Mouse (Mus musculus) megakaryocyte, embryonic 14.5 days (primary cell): ENCODE measurements around the gene Ulk1. TPM values are rescaled to one million over a fixed set of nuclear protein-coding genes. Genes with fewer than 3 reads are reported as not detected.

Experiments used
- H3K27me3 ChIP-seq: replicated peaks from 2 replicates; pipeline ENCODE3; 2012; ENCODE audit warnings: inconsistent platforms
- H3K36me3 ChIP-seq: replicated peaks from 2 replicates; pipeline ENCODE3; 2012; ENCODE audit warnings: low read length, inconsistent platforms, mixed read lengths
- H3K4me1 ChIP-seq: 2 replicates; pipeline ENCODE4 v1.6.1; 2012; ENCODE audit warnings: inconsistent platforms
- H3K4me3 ChIP-seq: replicated peaks from 2 replicates; pipeline ENCODE3; 2012; ENCODE audit warnings: moderate library complexity, mild to moderate bottlenecking, inconsistent platforms
- H3K9me3 ChIP-seq: 2 replicates; pipeline ENCODE4 v1.6.1; 2012; ENCODE audit warnings: inconsistent platforms
- FLI1 ChIP-seq: IDR thresholded peaks from 2 replicates; pipeline ENCODE4 v1.6.1; 2012; ENCODE audit warnings: low read length, inconsistent platforms, mixed read lengths
- GATA1 ChIP-seq: IDR thresholded peaks from 3 replicates; pipeline ENCODE4 v1.6.1; 2012; ENCODE audit warnings: mixed read lengths, low read length, inconsistent platforms, borderline replicate concordance
- polyA plus RNA-seq: library from polyadenylated mRNA; stranded (reverse); fragments of >175 nt; gene quantifications from 2 replicates; pipeline ENCODE4 v1.2.3, GENCODE M21; 2012; ENCODE audit warnings: low replicate concordance; ENCODE audit not compliant: insufficient read depth

Ulk1 gene
- polyA plus RNA-seq, 1 experiment = 46.2 TPM

DNA sequence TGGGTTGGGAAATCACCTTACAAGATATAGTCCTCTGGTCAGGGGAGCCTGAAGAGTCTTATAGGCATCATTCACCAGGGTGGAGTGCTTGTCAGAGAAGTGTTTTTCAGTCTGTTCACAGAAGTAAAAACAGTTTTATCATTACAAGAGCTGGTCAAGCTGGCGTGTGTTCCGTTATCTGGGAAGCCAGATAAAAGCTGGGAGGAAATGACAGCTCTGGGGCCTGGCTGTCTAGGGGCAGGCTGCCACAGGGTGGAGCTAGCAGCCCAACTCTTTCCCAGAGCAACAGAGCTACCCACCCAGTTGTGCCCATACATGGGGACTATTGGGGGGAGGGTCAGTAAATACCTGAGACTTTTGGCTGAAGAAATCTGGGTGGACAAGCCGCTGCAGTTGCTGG lies 26.1 kb upstream of the Ulk1 start:
- H3K4me1 ChIP-seq = peaks cover 48% of the 10 kb centered on the region
- H3K4me3 ChIP-seq = peak overlapping the region; percentile 87
- H3K36me3 ChIP-seq = peaks cover 43% of the 10 kb centered on the region
- no peaks in the 10 kb centered on the region for H3K27me3 ChIP-seq
- H3K9me3 ChIP-seq = no peaks in the 10 kb centered on the region
- TF ChIP-seq GATA1 (peak; percentile 44; the same call in 1 of the 3 replicates), FLI1 (no peak)

DNA sequence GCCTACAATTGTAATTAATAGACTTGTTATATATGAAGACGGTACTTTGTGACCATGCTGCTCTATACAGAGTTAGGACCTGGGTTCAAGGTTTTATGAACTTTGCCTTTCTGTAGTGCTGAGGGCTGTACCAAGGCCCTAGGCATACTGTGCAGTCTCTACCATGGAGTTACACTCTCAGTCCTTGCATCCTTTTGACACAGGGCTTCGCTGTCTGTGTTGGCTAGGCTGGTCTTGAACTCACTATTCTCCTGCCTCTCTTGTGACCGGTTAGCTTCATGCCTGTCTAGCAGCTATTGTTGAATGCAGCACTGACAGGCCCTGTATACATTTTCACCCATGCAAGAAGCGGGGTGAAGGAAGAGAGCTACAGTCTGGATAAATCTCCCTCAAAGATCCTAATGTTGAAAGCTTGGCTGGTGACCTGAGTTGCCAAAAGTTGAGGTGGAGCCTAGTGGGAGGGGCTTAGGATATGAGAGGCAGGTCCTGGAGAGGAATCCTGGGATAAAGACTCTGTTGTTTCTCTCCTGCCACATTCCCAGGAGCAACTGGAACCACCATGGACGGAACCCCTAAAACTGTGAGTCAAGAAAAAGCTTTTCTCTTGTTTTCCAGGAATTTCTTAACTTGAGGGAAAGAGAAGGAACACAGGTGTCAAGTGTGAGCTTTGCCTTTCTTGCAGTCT lies 21.3 kb upstream of the Ulk1 start:
- Histone ChIP-seq H3K4me3 (no peak overlapping the region), H3K4me1 (peaks cover 20% of the 10 kb centered on the region), H3K27me3 (no peaks in the 10 kb centered on the region), H3K36me3 (peaks cover 80% of the 10 kb centered on the region), H3K9me3 (no peaks in the 10 kb centered on the region)
- TF ChIP-seq FLI1 = no peak
- TF ChIP-seq GATA1 = no peak

DNA sequence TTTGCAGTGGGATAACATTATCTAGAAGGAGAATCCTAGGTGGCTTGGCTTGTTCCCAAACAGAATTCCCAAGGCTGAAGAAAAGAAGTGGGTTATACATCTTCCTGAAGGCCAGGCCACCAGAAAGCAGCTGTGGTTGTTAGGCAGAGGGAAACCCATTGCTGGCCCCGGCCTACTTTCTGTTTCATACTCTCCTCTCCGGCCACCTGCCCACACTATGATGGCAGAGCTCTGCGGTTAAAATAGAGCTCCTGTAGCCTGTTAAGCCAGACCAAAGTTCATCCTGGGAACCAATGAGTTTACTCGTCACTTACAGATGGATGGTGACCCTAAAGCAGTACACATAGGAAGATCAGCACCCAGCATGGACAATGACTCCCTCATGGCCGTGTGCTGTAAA lies 17.7 kb upstream of the Ulk1 start:
- no peak for TF ChIP-seq GATA1
- no peak for TF ChIP-seq FLI1
- Histone ChIP-seq H3K36me3 (peaks cover 62% of the 10 kb centered on the region), H3K4me1 (peaks cover 4% of the 10 kb centered on the region; the same call in 1 of the 2 replicates)

DNA sequence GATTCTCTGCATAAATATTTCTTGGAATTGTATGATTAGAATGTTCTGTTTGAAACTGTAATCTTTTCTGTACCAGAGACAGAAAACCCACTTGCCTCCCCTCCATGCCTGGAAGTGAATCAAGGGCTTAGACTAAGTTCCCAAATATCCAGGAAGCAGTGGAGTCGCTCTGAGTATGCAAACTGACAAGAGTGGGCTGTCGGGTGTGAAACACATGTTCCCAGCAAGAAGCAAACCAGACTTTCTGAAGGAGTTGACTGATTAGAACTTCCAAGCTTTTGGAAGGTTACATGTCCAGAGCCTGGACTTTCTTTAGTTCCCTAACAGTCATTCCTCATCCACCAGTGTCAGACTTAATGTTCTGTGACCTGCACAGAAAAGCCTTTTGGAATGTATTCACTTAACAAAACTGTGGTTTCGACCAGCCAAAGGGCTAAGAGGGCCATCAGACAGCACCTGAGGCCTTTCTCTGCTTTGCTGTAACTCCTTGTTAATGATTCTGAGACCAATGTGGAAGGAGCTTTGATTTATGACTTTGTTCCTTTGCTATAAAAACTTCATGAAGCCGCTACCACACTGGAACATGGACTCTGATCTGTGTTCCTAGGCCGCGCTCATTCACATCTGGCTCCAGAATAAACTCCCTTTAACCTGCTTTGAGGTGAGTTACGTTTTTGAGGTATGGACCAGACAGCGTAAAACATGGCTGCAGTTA lies 17.0 kb upstream of the Ulk1 start:
- H3K36me3 ChIP-seq = peaks cover 55% of the 10 kb centered on the region

More for the DNA sequence above, 17.7 kb upstream of the Ulk1 start:
- Histone ChIP-seq H3K27me3 (peaks cover 3% of the 10 kb centered on the region), H3K9me3 (no peaks in the 10 kb centered on the region), H3K4me3 (no peak overlapping the region)

DNA sequence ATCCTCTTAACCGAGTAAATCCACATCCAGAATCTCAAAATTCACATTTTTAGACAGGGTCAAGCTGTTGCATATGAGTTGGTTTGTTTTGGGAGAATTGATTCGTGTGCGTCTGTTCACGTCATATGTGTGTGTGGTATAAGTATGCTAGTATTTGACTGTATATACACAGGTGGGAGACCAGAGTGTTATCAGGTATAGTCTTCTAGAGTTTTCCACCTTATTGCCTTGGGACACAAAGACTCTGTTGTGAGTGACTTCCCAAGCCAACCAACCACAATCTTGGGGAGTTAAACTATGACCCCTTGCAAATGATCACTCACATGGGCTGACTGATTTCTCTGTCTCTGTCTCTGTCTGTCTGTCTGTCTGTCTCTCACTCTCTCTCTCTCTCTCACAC lies 14.5 kb upstream of the Ulk1 start:
- Histone ChIP-seq H3K4me1 (no peaks in the 10 kb centered on the region), H3K9me3 (no peaks in the 10 kb centered on the region), H3K36me3 (peaks cover 34% of the 10 kb centered on the region), H3K4me3 (no peak overlapping the region), H3K27me3 (peaks cover 8% of the 10 kb centered on the region)
- TF ChIP-seq GATA1 = no peak
- TF ChIP-seq FLI1 = no peak

More for the DNA sequence above, 17.0 kb upstream of the Ulk1 start:
- TF ChIP-seq GATA1 = no peak
- no peak for TF ChIP-seq FLI1
- no peak overlapping the region for H3K4me3 ChIP-seq
- no peaks in the 10 kb centered on the region for H3K4me1 ChIP-seq
- H3K27me3 ChIP-seq = peaks cover 5% of the 10 kb centered on the region
- no peaks in the 10 kb centered on the region for H3K9me3 ChIP-seq

DNA sequence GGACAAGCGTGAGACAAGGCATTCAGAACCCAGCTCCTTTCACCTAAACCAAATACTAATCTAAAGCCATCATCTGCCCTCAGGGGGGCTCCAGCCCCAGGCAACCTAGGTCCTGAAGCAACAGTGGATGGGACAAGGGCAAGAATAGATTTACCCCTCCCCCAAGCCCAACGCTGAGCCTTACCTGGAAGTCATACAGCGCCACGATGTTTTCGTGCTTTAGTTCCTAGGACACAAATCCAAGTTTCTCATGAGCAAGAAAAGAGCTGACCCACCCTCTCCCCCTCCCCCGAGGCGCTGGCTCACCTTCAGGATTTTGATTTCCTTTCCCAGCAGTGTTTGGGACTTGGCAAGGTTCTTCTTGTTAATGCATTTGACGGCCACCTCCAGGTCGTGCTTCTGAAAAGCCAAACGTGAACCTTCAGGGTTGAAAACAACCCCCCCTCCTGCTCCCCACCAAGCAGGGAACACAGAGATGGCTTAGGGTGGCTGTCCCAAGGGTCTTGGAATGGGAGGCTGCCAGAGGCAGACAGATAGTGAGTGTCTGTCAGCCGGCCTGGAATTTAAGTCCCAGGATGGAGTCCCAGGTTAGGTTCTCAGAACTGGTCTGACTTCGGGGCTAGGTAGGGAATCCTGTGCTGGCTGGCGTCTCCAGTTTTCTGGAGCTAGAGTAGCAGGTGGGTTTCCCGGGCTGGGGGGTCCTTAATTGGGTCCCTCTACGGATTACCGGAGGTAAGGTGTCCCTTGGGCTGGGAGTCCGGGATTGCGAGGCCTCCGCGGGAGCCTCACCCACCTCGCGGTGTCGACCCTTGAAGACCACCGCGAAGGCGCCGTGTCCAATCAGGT lies 853 bp downstream of the Ulk1 start:
- H3K27me3 ChIP-seq = no peaks in the 10 kb centered on the region
- peak overlapping the region; percentile 97 for H3K4me3 ChIP-seq
- peaks cover 72% of the 10 kb centered on the region for H3K4me1 ChIP-seq
- no peaks in the 10 kb centered on the region for H3K9me3 ChIP-seq
- peaks cover 39% of the 10 kb centered on the region for H3K36me3 ChIP-seq
- TF ChIP-seq GATA1 (no peak), FLI1 (no peak)

DNA sequence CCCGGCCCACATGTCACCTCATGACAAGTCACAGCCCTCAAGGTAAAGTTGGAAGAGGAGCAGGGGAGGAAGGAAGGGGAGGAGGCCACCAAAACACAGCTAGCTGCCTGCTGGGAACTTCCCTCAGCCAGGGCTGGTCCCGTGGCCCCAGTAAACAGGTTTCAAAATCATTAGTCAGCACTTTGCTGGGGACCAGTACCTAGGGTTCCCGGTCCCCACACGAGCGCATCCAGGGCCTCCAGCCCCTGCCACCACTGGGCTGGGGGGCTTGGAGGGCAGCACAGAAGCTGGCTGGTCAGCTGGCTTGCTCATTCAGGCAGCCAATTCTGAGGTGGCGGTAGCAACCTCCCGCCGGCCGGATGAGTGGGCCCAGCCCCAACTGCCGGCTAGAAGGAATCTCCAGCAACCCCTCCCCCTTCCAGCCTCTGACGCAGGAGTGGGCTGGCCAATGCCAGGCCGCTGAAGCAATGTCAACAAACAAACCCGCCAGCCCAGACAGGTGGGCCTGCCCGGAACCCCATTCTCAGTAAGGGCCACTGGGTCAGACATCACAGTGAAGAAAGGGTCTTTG lies 1.8 kb downstream of the Ulk1 start:
- Histone ChIP-seq H3K9me3 (no peaks in the 10 kb centered on the region), H3K4me1 (peaks cover 74% of the 10 kb centered on the region), H3K36me3 (peaks cover 45% of the 10 kb centered on the region), H3K27me3 (no peaks in the 10 kb centered on the region), H3K4me3 (peak overlapping the region; percentile 97)
- no peak for TF ChIP-seq FLI1
- no peak for TF ChIP-seq GATA1

DNA sequence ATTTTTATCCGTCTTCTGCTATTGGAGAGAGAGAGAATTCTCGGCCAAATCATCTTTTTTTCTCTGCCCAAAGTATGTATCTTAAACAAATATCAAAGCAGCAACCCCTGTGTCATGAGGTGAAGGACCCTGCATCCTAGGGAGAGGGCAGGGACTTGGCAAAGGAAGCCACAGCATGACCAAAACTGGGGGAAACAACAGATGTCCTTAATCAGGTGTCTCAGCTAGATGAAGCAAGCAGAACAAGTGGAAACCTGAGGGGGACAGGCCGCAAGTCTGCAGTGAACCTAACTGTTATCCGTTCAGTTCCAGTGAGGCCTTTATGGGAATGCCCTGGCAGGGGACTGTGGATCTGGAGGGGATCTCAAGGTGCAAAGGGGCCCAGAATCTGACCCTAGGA lies 2.4 kb downstream of the Ulk1 start:
- Histone ChIP-seq H3K9me3 (no peaks in the 10 kb centered on the region), H3K4me3 (peak overlapping the region; percentile 97), H3K27me3 (no peaks in the 10 kb centered on the region), H3K4me1 (peaks cover 80% of the 10 kb centered on the region), H3K36me3 (peaks cover 52% of the 10 kb centered on the region)
- TF ChIP-seq GATA1 (no peak), FLI1 (no peak)

DNA sequence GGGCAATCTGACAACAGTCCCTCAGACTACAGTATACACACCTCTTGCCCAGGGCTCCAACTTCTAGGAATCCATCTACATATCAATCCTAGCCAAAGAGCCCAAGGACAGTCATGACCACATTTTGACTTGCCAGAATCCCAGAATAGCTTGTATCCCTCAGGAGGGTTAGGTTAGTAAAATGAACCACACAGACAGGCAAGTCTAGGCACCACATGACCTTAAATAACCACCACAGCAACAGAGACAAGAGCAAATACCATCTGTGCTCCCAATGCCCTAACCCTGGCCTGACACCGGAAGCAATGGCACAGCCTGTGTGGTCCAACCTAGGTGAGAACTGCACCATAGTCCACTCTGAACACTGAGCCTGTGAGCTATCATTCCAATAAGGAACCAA lies 3.2 kb downstream of the Ulk1 start:
- Histone ChIP-seq H3K36me3 (peaks cover 60% of the 10 kb centered on the region), H3K9me3 (no peaks in the 10 kb centered on the region), H3K27me3 (no peaks in the 10 kb centered on the region), H3K4me1 (peaks cover 80% of the 10 kb centered on the region), H3K4me3 (peak overlapping the region; percentile 85)
- TF ChIP-seq FLI1 (no peak), GATA1 (no peak)
